Mouse (Mus musculus): ENCODE measurements around the gene Plau.

- TF ChIP-seq CHD2 (IDR thresholded peaks at IDR 0.05; ENCODE audit: low read depth, low read length), result no peak
- no peak for TF ChIP-seq ZC3H11A (IDR thresholded peaks at IDR 0.05; ENCODE audit: borderline replicate concordance, low read depth, low read length)
- TF ChIP-seq MAFK (IDR thresholded peaks at IDR 0.05; ENCODE audit: insufficient read depth, low read depth, low read length), result no peak
- no peak for TF ChIP-seq ZNF384 (IDR thresholded peaks at IDR 0.05; ENCODE audit: low read depth, low read length)
Observed at GRCm38 (mm10) chr14:20788151-20788550, 48.3 kb upstream of the Plau start.
